Mouse (Mus musculus) heart, adult 11 months (tissue): ENCODE measurements around the gene Syce2.
"Not testable (repeated sequence)": the region's sequence is repeated elsewhere in the genome, so short reads cannot be mapped to it uniquely, and the experiment has no call there.

Experiments
- DNase-seq: peaks from one replicate; pipeline ENCODE4 v3.0.0; 2022

Syce2 gene

DNA sequence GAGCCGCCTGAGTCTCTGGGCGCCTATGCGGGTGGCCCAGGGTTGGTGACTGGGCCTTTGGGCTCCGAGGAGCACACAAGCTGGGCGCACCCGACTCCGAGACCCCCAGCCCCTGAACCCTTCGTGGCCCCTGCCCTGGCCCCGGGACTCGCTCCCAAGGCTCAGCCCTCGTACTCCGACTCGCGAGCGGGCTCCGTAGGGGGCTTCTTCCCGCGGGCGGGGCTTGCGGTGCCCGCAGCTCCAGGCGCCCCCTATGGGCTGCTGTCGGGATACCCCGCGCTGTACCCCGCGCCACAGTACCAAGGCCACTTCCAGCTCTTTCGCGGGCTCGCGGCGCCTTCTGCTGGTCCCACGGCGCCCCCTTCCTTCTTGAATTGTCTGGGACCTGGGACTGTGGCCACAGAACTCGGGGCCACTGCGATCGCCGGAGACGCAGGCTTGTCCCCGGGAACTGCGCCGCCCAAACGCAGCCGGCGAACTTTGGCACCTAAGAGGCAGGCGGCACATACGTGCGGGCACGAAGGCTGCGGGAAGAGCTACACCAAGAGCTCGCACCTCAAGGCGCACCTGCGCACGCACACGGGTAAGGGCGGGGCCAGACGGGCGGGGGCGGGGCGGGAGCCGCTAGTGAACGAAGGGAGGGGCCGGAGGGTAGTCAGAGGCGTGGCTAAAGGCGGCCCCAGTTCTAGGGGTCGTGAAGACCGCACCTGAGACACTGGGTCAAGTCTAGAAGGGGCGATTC lies 31.2 kb downstream of the Syce2 start:
- DNase-seq: peak; percentile 99

DNA sequence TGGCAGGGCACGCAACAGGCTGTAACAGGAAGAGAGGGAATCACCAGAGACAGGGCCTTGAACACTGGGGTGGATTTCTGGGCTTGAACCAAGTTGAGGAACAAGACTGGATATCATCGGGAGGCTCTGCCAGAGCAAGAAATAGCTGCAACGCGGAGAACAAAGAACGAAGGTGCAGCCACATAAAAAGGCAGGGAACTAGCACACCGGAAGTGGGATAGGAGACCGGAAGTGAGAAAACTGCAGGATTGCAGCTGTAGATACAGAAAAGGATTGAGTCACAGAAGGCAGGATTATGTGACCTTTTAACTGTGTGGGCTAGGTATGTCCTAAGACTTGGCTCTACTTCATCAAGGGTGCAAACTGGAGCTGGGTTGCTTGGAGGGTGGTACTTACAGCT lies 32.4 kb downstream of the Syce2 start:
- DNase-seq: no peak

DNA sequence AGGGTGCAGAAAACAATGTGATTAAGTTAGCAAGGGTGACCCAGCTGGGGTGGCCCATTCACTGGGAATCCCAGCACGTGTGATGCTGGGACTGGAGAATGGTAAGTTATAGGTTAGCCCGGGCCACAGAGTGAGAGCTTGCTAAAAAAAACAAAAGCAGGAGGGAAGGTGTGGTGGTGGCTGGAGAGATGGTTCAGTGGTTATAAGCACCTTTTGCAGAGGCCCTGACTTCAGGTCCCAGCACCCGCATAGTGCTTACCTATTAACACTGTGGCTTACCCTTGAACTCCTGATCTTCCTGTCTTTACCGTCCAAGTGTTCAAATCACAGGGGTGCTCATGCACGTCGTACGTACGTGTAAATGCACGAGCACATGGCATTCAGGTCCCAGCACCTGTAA lies 35.1 kb downstream of the Syce2 start:
- no peak for DNase-seq

DNA sequence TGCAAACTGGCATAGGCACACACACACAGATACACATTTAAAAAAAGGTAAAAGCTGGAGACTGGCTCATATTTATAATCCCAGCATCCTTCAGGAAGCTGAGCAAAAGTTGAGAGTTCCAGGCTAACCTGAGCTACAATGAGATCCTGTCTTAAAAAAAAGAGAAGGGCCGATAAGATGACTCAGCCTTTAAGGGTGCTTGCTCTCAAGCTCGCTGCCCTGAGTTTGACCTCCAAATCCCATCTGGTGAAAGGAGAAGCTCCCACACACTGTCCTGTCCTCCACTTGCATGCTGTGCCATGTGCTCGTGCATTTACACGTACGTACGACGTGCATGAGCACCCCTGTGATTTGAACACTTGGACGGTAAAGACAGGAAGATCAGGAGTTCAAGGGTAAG lies 35.6 kb downstream of the Syce2 start:
- DNase-seq: no peak

DNA sequence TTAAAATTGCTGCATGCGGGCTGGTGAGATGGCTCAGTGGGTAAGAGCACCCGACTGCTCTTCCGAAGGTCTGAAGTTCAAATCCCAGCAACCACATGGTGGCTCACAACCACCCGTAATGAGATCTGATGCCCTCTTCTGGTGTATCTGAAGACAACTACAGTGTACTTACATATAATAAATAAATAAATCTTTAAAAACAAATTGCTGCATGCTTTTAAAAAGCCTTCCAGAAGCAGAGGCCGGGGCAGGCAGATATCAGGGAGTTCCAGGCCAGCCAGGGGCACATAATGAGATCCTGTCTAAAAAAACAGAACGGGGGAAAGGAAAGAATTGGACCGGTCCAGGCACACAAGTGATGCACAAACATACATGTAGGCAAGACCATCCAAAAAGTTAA lies 36.1 kb downstream of the Syce2 start:
- DNase-seq: not testable (repeated sequence)

DNA sequence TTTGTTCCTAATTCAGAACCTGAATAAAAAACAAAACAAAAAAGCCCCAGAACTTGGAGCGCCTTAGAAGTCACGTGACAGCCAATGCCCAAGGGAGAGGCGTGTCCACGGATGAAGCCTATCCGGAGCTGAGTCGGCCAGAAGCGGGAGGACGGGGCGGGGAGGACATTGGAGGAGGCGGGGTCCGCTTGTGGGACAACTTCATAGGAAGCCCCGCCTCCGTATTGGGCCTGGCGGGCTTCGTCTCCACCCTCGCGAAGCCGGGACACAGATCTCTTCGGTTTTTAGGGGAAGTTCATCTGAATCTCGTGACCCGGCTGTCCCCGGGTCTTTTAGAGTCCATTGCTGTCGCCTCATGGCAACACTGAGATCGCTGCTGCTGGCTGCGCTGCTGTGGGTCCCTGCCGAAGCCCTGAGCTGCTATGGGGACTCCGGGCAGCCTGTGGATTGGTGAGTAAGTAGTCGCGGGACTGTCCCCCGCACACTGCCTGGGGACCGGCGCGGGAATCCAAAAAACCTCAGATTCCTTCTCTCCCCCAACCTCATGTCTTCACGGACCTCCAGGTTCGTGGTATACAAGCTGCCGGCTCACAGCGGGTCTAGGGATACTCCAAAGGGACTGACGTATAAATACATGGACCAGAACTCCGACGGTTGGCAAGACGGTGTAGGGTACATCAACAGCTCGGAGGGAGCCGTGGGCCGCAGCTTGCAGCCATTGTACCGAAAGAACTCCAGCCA lies 36.7 kb downstream of the Syce2 start, which contains the start of gene Dnase2a:
Dnase2a (plus strand) TSS at position 140 of the 741 bp plus-strand sequence.
- peak; percentile 100 for DNase-seq

DNA sequence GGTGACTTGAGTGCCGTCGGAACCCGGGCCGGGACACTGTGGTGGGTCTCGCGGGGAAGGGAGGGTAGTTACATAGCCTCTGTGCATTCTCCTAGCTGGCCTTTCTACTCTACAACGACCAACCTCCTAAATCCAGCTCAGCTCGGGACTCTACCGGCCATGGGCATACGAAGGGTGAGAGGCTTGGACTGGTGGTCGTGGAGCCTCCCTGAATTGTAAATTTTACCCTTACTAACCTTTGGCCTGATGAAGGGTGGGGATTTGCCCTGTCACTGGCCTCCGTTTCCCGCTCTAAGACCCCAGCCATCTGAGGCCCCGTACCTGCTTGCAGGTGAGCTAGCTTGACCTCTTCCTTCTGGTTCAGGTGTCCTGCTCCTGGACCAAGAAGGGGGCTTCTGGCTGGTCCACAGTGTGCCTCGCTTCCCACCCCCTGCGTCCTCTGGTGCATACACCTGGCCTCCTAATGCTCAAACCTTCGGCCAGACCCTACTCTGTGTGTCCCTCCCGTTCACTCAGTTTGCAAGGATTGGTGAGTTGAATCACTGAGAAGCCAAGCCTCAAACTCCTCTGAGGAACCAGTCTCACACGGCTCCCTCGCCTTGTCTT lies 37.4 kb downstream of the Syce2 start:
- DNase-seq: peak; percentile 93

DNA sequence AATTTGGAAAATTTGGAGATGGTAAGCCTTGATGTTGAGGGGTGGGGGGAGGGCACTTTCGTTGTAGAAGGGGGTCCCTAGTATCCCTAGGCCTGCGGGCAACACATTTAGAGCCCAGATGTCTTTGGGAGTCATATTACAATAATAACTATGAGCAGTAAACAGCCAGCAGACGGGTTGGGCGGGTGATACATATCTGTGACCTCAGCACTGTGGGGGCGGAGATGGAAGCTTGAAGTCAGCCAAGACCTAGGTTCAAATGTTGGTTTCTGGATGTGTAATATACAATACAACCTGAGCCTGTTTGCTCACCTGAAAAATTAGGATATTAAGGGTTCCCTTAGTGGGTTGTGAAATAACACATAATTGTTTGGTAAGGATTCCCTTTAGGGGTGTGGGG lies 38.0 kb downstream of the Syce2 start:
- no peak for DNase-seq

DNA sequence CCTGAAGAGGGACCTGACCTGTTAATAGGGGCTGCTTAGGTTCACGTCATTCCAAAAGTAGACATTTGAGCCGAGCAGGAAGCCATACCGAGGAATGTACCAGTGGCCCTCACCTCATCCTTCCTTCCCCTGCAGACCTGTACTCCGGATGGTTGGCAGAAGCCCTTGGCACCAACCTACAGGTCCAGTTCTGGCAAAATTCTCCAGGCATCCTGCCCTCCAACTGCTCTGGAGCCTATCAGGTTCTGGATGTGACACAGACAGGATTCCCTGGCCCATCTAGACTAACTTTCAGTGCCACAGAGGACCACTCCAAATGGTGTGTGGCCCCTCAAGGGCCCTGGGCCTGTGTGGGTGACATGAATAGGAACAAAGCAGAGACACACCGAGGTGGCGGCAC lies 38.6 kb downstream of the Syce2 start:
- DNase-seq: peak; percentile 90

DNA sequence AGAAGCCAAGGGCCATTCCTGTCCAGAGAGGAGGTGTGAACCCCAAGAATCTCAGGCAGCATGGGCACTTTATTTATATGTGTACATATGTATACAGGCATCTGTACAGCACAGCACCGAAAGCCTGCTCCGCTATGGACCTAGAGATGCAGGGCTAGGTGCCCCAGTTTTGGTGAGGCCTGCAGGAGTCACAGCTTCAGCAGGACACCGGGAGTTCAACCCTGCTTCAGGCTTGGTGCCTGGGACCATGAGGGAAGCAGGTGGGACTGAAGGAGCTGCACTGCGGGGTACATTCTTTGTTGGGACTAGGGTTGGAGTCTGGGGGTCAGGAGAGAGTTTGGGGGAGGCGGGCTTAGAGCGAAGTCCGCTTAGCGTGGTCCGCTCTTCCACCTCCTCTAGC lies 39.9 kb downstream of the Syce2 start:
- DNase-seq: no peak

DNA sequence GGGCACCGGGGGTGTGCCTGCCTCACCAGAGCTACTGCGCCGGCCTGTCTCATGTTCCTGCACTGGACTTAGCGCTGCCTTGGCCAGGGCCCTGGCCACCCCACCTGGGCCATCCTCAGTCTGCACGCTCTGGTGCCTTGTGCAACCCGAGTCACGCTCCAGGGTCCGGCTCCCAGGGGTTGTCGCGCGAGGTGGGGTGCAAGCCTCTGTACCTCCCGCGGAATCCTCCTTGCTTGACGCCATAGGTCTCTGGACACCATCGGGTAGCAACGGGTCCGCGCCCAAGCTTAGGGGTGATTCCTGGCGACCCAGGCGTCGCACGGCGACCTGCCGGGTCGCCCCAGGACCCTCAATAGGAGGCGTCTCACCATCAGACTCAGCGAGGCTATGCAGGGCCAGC lies 40.5 kb downstream of the Syce2 start:
- peak; percentile 93 for DNase-seq

DNA sequence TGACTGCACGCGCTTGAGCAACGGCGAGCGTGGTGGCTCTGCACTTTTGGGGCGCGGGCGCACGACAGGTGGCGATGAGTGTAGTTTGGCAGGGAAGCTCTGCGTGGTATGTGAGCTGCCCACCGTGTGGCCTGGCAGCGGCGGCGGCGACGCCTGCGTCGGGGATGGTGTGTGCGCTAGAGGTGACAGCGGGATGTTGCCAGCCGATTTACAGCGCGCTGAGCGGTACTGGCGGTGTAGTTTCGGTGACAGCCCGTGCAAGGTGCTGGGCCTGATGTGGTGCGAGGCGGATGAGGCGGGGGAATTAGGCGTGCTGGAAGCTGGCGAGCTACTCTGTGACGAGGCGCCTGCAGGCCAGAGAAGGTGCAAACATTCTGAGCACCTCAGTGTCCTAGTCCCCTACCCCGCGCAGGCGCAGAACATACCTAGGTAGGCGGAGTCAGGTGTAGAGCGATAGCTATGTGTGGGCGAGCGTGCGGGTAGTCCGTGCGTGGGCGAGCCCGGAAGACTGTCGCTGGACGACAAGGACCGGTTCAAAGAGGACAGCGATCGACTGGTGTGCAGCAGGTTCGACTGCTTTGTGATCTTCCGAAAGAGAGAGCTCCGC lies 41.1 kb downstream of the Syce2 start:
- peak; percentile 97 for DNase-seq

DNA sequence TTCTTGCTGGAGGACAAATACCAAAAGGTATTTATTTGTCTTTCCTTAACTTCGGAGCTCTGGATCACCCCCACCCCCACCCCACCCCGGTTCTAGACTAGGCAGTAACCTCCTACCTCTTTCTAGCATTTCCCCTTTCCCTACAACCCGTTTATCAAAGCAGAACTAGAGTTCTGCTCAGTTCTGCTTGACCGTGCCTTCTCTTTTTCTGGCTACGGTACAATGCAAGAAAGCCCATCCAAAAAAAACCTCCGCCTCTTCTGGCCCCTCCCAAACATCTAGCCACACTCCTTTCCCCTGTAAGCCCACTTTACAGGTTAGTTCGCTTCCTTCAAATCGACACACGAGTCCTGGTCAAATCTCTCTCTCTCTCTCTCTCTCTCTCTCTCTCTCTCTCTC lies 41.6 kb downstream of the Syce2 start:
- no peak for DNase-seq

DNA sequence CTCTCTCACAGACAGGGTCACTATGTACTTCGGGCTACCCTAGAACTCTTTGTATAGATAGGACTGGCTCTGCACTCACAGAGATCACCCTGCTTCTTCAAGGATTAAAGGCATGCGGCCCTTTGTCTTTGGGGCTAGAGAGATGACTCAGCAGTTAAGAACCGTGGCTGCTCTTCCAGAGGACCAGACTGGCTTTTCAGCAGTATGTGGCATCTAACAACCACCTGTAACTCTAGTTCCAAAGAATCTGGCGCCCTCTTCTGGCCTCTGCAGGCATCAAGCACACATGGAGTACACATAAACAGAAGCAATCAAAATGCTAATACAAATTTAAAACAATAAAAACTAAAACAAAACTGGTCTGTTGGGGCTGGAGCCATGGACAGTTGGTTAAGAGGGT lies 42.0 kb downstream of the Syce2 start:
- DNase-seq: no peak

DNA sequence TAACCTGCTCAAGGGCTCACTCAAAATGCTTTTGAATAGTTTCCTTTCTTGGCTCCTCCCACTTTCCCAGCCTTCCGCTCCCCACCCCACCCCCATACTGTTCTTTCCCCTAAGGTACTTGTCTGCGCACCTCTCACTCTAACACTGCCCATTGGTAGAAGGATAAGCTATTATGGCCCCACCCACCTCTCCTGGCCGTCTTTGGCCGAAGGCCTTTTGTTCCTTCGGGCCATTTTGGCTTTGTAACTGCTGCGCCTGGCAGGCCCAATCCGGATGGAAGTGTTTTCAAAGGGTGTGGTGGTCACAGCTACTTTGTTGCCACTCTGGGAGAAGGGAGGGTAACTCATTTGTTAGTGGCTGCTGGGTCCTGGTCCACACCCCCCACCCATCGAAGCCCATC lies 43.4 kb downstream of the Syce2 start:
- DNase-seq: no peak

DNA sequence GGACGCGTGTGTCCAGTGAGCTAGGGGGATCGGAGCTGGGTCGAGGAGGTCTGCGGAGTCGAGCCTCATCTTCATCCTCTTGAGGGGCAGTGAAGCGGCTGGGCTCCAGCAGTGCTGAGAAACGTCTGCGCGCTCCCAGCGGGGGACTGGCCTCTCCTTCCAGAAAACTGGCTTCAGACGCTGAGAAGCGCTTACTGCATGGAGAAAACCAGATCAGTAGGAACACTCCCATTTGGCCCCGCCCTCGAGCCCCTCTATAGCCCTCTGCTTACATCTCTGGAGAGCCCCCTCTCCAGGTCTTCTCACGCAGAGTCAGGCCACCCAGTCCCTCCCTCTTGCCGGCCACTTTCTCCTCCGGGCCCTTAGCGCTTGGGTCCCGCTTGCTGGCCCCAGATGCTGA lies 45.9 kb downstream of the Syce2 start:
- DNase-seq: no peak

DNA sequence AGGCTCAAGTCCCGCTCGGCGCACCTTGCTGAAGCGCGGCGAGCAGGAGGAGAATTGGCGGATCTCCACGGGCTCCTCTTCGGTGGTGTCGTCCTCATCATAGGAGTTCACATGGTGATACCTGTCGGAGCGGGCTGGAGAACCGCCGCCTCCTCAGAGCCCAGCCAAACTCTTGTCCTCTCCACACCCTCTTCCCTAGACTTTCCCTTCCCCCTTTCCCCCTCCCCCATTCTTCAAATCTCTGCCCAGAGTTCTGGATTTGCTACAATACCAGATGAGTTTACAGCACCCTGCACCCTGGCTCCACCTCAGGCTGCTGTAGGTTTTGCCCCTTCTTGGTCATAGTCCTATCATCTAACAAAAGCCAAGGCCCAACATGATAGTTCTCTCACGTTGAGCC lies 46.7 kb downstream of the Syce2 start:
- no peak for DNase-seq

DNA sequence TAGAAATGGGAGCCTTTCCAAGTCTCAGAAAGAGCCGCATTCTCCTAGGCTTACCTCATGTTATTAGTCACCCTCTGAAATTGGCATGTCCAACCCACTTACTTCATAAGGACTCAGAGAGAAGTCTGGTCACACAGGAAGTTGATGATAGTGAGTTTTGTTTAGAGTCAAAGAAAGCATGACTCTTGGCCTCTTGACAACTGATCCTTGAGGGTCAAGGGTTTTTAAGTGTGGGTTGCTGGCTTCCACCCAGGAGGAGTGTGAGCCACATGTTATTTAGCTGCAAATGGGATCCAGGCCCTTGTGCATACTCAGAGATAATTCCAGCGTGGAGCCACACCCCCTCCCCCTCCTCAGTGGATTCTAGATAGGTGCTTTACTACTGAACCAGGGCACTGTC lies 49.7 kb downstream of the Syce2 start:
- DNase-seq: no peak

DNA sequence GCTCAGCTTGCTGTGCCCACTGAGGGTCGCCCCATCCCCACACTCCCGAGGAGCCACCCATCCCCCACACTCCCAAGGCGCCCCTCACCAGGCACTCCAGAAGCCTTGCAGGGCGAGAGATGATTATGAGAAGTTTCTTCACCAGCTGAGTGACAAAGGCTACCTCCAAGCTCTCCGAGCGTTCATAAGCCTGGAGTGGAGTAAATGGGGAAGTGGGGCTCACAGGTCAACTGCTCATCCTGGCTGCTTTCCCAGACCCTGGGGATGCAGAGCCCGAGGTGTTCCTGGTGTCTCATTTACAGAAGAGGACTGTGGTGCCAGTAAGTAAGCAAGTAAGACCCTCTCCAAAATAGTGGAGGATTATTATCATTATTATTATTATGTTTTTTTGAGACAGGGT lies 53.6 kb downstream of the Syce2 start:
- DNase-seq: peak; percentile 86

DNA sequence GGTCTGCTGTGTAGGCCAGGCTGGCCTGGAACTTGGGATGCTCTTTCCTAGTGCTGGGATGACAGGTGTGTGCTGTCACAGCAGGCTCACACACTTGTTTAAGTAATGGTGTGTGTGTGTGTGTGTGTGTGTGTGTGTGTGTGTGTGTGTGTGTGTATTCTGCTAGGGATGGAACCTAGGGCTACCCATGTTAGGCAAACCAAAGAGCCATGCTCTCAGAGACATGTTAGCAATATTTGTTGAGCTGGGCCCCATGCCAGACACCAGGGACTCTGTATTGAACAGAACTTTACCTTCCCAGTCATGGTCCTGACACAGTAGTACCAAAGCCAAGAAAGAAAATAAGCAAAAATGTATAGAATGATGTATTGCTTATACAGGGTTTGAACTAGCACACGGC lies 55.6 kb downstream of the Syce2 start:
- no peak for DNase-seq

DNA sequence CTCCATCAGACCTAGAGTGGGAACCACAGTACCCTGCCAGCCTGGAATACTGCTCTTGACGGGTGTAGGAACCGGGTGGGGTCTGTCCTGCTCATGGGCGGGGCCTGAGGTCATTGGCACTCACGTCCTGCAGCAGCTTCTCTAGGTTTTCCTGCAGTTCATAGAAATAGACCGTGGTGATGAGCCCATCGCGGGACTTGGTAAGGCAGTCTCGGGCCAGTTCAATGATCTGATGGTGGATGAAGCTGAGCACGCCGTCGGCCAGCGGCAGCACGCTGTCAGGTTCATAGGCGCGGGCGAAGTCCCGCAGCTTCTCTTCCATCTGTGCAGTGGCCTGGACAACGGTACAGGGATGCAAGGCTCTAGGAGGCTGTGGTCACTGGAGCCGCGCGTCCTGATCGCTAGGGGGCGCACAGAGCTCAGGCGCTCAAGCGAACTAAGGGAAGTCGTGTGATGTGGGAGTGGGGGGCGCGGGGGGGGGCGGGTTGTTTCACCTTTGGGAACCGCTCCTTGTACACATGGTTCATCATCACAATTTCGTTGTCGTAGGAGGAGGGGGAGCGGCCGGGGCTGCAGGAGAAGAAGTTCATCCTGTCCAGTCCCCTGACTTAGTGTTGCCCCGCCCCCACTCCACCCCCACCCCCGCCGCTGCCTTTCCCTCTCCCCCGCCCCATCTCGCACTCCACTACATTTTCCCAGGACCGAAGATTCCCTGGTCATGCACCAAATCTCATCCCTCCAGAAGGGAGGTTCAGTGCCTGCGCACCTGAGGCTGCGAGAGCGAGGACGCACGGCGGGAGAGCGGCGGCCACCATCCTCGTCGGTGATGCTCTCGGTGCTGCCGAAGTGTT lies 56.8 kb downstream of the Syce2 start:
- DNase-seq: peak; percentile 92

DNA sequence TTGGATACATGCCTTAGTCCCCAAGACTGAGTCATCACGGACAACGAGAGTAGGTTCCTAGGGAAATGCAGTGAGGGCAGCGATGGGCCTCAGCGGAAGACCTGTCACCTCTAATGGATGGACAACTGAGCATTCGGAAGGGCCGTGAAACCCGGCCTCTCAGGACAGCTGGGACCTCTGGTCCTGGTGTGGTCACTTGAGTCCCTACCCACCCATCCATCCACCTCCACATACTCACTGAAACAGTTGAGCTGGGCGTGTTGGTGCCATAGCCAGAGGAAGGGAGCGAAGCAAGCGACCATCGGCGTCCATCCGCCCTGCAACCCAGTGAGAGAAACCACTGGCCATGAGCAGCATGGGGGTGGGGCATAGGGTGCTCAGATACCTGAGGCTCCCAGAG lies 58.7 kb downstream of the Syce2 start:
- peak; percentile 86 for DNase-seq
